Mouse (Mus musculus) lung, embryonic 14.5 days (tissue): ENCODE results near the gene Crybg3. TPM values are rescaled to one million over a fixed set of nuclear protein-coding genes. Genes with fewer than 3 reads are reported as not detected.

Experiments
- ATAC-seq: fragments of 200-750 bp; cut with Nextera tagmentation; 2 replicates; pipeline ENCODE4 v1.8.0; 2017; ENCODE audit warnings: mild to moderate bottlenecking, moderate TSS enrichment, moderate library complexity; ENCODE audit not compliant: insufficient read depth
- DNase-seq: peaks from one replicate; pipeline ENCODE4 v3.0.0-alpha.2; 2015
- H3K27ac ChIP-seq: fragments of 300-500 bp; sonication (generic); 2 replicates; pipeline ENCODE4 v1.5.1; 2014; ENCODE audit warnings: low read depth, mild to moderate bottlenecking, moderate library complexity
- H3K27me3 ChIP-seq: fragments of 300-500 bp; sonication (generic); 2 replicates; pipeline ENCODE4 v1.6.1; 2014; ENCODE audit warnings: low read length, control low read depth; ENCODE audit not compliant: insufficient read depth
- H3K36me3 ChIP-seq: fragments of 300-500 bp; sonication (generic); 2 replicates; pipeline ENCODE4 v1.6.1; 2014; ENCODE audit warnings: control low read depth; ENCODE audit not compliant: insufficient read depth
- H3K4me1 ChIP-seq: fragments of 300-500 bp; sonication (generic); 2 replicates; pipeline ENCODE4 v1.6.1; 2014; ENCODE audit warnings: antibody characterized with exemption, control low read depth; ENCODE audit not compliant: insufficient read depth
- H3K4me2 ChIP-seq: fragments of 300-500 bp; sonication (generic); 2 replicates; pipeline ENCODE4 v1.6.1; 2014; ENCODE audit warnings: mild to moderate bottlenecking
- H3K4me3 ChIP-seq: fragments of 300-500 bp; sonication (generic); 2 replicates; pipeline ENCODE4 v1.5.1; 2014; ENCODE audit warnings: low read depth, low read length
- H3K9ac ChIP-seq: fragments of 300-500 bp; sonication (generic); 2 replicates; pipeline ENCODE4 v1.6.1; 2014
- H3K9me3 ChIP-seq: fragments of 300-500 bp; sonication (generic); 2 replicates; pipeline ENCODE4 v1.6.1; 2016; ENCODE audit warnings: low read depth, low read length, control low read depth
- CTCF ChIP-seq: IDR thresholded peaks from 2 replicates; pipeline ENCODE4 v1.5.1; 2016; ENCODE audit warnings: antibody characterized with exemption, low read depth
- WGBS: fragments of 180-500 bp; shearing (Covaris S2); extraction: QIAGEN DNeasy Blood & Tissue Kit; methylation state at CpG from one replicate; pipeline ENCODE4 v1.1.7; 2014; 5-methylcytosine and 5-hydroxymethylcytosine counted together
- polyA plus RNA-seq: library from polyadenylated mRNA; unstranded; fragments of >200 nt; fragmentation: Nextera tagmentation; extraction: Ambion mirVana; gene quantifications from 2 replicates; pipeline ENCODE4 v1.2.1, GENCODE M21; 2014

The Crybg3 gene
- polyA plus RNA-seq, 1 experiment from 2014 or later, result 9.7 TPM

GRCm38 (mm10) chr16:59487239-59487638 is 113.5 kb downstream of the Crybg3 start:
- Histone ChIP-seq H3K27ac (no peak overlapping the region), H3K4me3 (no peak overlapping the region), H3K4me1 (no peaks in the 10 kb centered on the region), H3K9me3 (no peaks in the 10 kb centered on the region), H3K27me3 (no peaks in the 10 kb centered on the region), H3K36me3 (peaks cover 79% of the 10 kb centered on the region), H3K9ac (no peak overlapping the region), H3K4me2 (no peak overlapping the region)
- no peak for DNase-seq
- no peak for ATAC-seq
- 75% methylated on average over 7 of the region's 7 CpGs for WGBS
- no peak for TF ChIP-seq CTCF

- Histone ChIP-seq H3K4me3 (no peak overlapping the region), H3K4me1 (no peaks in the 10 kb centered on the region), H3K27me3 (no peaks in the 10 kb centered on the region), H3K9ac (no peak overlapping the region), H3K4me2 (no peak overlapping the region), H3K9me3 (no peaks in the 10 kb centered on the region), H3K36me3 (peaks cover 45% of the 10 kb centered on the region), H3K27ac (no peak overlapping the region)
- WGBS, result 81% methylated on average over 3 of the region's 3 CpGs
- TF ChIP-seq CTCF, result no peak
- DNase-seq (no peak), ATAC-seq (no peak)
These were observed 122.8 kb downstream of the Crybg3 start for GRCm38 (mm10) chr16:59477955-59478354.

- Histone ChIP-seq H3K9me3 (no peaks in the 10 kb centered on the region), H3K4me2 (no peak overlapping the region), H3K27me3 (no peaks in the 10 kb centered on the region), H3K4me1 (no peaks in the 10 kb centered on the region), H3K4me3 (no peak overlapping the region), H3K9ac (no peak overlapping the region), H3K27ac (no peak overlapping the region), H3K36me3 (0 out of 2 replicates have a peak, but pooled peaks cover 28% of the 10 kb centered on the region)
- peak; percentile 70 for DNase-seq
- 21% methylated on average over 1 of the region's 1 CpGs for WGBS
- TF ChIP-seq CTCF, result peak; percentile 86
- no peak for ATAC-seq
These were observed 126.0 kb downstream of the Crybg3 start for GRCm38 (mm10) chr16:59474788-59475187.

GRCm38 (mm10) chr16:59472546-59472945 is 128.2 kb downstream of the Crybg3 start:
- Histone ChIP-seq H3K9me3 (no peaks in the 10 kb centered on the region), H3K4me1 (no peaks in the 10 kb centered on the region), H3K4me2 (peak overlapping the region; percentile 67), H3K27me3 (no peaks in the 10 kb centered on the region), H3K27ac (no peak overlapping the region), H3K4me3 (peak overlapping the region; percentile 67), H3K9ac (peak overlapping the region; percentile 59; the same call in 1 of the 2 replicates), H3K36me3 (0 out of 2 replicates have a peak, but pooled peaks cover 17% of the 10 kb centered on the region)
- DNase-seq (no peak), ATAC-seq (peak; percentile 32; the same call in 1 of the 2 replicates)
- 36% methylated on average over 6 of the region's 6 CpGs for WGBS
- TF ChIP-seq CTCF, result no peak

GRCm38 (mm10) chr16:59471637-59472278 is 129.0 kb downstream of the Crybg3 start, which contains the start of gene Riox2:
TSS of gene Riox2 (plus strand) at chr16:59471775.
- ATAC-seq, result peak; percentile 96
- Histone ChIP-seq H3K9ac (peak within 1 kb of the TSS; percentile 59), H3K27me3 (no peaks in the 10 kb centered on the region), H3K4me3 (peak within 1 kb of the TSS; percentile 67), H3K4me2 (peak within 1 kb of the TSS; percentile 67), H3K36me3 (0 out of 2 replicates have a peak, but pooled peaks cover 10% of the 10 kb centered on the region), H3K4me1 (no peaks in the 10 kb centered on the region), H3K9me3 (no peaks in the 10 kb centered on the region), H3K27ac (peak within 1 kb of the TSS; percentile 63; the same call in 1 of the 2 replicates)
- no peak for TF ChIP-seq CTCF
- under 1% methylated on average over 51 of the region's 56 CpGs for WGBS
- peak; percentile 89 for DNase-seq

- Histone ChIP-seq H3K4me1 (no peaks in the 10 kb centered on the region), H3K27me3 (no peaks in the 10 kb centered on the region), H3K4me3 (no peak overlapping the region), H3K9me3 (no peaks in the 10 kb centered on the region), H3K36me3 (no peaks in the 10 kb centered on the region), H3K27ac (no peak overlapping the region), H3K9ac (no peak overlapping the region), H3K4me2 (no peak overlapping the region)
- WGBS, result 82% methylated on average over 1 of the region's 1 CpGs
- ATAC-seq (no peak), DNase-seq (no peak)
- no peak for TF ChIP-seq CTCF
These were observed 130.9 kb downstream of the Crybg3 start for GRCm38 (mm10) chr16:59469846-59470245.

- no peak overlapping the region for H3K4me2 ChIP-seq
- H3K9me3 ChIP-seq, result no peaks in the 10 kb centered on the region
- no peaks in the 10 kb centered on the region for H3K27me3 ChIP-seq
- H3K27ac ChIP-seq, result no peak overlapping the region
- ATAC-seq, result no peak
- no peaks in the 10 kb centered on the region for H3K4me1 ChIP-seq
- no peaks in the 10 kb centered on the region for H3K36me3 ChIP-seq
- TF ChIP-seq CTCF, result no peak
- no peak overlapping the region for H3K4me3 ChIP-seq
- 78% methylated on average over 6 of the region's 6 CpGs for WGBS
- H3K9ac ChIP-seq, result no peak overlapping the region
- DNase-seq, result no peak
These were observed 136.8 kb downstream of the Crybg3 start for GRCm38 (mm10) chr16:59463973-59464372.
